Mouse (Mus musculus) stomach, postnatal 0 days (tissue): ENCODE data around the gene Zfand6.

Experiments
- CTCF ChIP-seq: IDR thresholded peaks from 2 replicates; pipeline ENCODE4 v1.5.1; 2016; ENCODE audit warnings: antibody characterized with exemption, low read depth, mild to moderate bottlenecking, moderate library complexity
- EP300 ChIP-seq: optimal IDR thresholded peaks from 2 replicates; pipeline ENCODE3; 2016; ENCODE audit warnings: antibody characterized with exemption

DNA sequence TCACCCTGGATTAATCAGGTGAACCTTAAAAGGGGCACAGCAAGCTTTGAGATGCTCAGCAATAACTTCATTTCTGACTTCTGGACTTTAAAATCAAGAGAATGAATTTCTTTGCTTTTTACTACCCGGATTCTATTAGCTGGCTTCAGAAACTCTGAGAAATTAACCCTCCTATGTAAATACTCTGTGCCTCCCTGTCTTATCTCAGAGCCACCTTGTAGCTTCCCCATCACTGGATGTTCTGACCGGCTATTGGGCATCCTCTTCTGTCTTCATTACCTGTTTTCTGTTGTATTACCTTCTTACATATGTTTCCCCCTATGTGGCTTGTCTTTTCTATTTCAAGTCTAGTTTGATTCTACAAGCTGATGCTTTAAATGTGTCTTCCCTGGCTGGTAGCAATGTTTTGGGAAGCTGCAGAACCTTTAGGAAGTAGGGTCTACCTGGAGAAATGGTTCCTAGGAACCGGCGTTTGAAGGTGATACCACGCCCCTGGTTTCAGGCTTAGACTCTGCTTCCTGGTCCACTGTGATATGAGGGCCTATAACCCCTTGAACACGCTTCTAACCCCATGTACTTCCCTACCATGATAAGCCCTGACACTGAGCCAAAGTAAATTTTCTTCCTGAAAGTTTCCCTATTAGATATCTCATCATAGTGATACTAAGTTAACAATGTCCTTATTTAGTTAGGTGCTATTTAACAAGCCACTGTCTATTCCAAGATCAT, 46.3 kb downstream of the Zfand6 start:
- TF ChIP-seq CTCF (no peak), EP300 (no peak)
